Mouse (Mus musculus) granulocyte monocyte progenitor cell, adult 5-6 weeks (primary cell): ENCODE measurements at regions not wholly inside any gene's neighbourhood (a gene's known extent, or its start where the extent isn't known, plus 50 kb on each side); places are given as distances from the start of the nearest gene placed in this dataset.

Experiments
- ATAC-seq: replicated peaks from 2 replicates; pipeline ENCODE4 v1.8.0; 2016; ENCODE audit warnings: mild to moderate bottlenecking, moderate TSS enrichment, inconsistent platforms; ENCODE audit not compliant: poor library complexity, severe bottlenecking

DNA sequence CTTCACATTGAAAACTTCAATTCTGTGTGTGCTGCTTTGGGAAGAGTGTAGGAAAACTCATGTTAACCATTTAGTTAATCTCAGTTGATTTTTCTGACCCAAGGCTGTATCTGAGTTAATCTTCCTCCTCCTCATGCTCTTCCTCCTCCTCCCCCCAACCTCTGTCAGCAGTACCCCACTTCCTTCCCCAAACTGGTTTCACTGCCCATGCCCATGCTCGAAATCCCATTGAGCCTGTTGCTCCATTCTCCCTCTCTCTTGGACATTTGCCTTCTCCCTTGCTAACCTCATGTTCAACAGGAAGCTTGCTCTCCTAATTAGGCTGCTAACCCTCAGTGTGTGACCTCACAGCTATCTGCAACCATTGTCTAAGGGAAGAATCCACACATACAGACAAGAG lies 203.8 kb downstream of the Rsl24d1 start:
- peak; percentile 99 for ATAC-seq

DNA sequence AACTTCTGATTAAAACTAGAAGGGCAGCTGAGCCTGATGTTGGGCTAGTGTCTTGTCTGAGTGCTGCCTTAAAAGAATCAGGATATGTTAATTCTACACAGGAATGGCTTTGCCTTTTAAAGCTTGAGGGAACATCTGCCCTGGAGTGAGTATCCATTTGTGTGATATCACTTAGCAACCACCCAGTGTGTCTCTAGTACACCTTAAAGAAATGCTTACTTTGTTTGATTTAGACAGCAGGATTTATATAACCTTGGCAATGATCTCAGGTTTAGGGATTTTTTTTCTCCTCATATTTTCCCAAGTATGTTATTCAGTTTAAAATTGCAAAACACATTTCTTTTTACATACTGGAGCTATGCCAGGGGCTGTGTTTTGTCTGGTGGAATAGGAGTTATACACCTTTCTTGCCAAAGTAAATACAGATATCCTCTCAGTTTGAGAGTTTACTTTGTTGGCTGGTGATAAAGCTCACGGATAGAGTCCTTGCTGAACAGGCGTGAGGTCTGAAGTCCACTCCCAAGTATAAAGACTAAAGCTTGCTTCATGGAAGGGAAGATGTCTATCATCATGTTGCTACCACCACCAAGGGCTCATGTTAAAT lies 206.6 kb downstream of the Rsl24d1 start:
- ATAC-seq: no peak

DNA sequence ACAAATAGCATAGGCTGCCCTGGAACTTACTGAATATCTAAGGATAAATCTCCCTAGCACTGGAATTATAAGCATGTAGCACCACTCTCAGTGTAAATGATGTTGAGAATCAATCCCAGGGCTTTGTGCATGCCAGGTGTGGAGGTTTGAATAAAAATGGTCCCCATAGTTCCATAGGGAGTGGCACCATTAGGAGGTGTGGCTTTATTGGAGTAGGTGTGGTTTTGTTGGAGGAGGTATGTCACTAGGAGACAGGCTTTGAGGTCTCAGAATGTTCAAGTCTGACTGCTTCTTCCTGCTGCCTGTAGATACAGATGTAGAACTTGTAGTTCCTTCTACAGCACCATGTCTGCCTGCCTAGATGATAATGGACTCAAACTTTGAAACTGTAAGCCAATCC lies 217.8 kb downstream of the Rsl24d1 start:
- no peak for ATAC-seq

DNA sequence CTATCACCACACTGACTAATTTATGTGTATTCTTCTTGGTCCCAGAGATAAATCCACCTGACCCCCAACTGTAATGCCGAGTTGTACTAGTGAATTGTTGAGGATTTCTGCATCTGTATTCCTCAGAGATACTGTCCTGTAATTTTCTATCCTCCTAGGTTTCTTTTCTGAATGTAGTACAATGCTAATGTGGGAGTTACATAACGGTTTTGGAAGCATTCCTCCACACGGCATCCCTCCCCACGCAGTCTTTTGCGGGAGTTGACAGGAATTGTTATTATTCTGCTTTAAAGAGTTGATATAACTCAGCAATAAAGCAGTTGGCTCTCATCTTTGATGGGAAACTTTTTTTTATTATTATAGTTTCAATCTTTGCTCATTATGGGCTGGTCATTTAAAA lies 222.8 kb downstream of the Rsl24d1 start:
- ATAC-seq: no peak

DNA sequence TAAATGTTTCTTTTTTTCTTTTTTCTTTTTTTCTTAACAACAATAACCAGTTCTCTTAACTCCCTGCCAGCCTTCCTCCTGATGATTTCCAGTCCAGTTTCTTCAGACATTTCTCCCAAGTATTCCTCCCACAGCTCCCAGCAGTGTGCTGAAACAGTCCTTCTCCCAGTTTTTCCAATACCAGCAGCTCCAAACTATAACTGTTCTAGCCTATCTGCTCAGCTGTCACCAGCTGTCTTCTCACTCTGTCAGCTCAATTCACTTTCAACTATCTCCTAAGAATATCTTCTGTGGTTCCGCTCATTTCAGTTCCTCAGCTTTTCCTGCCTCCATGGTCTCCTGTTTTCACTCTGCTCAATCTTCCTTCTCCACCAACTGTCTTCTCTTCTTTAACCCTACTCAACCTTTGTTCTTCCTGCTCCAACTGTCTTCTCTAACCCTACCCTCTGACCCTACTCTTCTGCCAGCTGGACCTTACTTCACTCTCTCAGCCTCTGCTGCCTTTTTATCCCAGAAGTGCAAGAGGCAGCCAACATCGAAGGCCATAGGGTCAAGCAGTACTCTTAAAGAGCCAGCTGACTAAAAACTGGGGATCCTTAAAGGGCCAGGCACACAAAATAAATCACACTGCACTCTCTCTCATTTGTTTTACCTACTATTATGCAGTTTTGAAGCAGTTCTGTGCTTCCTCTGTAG lies 224.0 kb downstream of the Rsl24d1 start:
- ATAC-seq: no peak

DNA sequence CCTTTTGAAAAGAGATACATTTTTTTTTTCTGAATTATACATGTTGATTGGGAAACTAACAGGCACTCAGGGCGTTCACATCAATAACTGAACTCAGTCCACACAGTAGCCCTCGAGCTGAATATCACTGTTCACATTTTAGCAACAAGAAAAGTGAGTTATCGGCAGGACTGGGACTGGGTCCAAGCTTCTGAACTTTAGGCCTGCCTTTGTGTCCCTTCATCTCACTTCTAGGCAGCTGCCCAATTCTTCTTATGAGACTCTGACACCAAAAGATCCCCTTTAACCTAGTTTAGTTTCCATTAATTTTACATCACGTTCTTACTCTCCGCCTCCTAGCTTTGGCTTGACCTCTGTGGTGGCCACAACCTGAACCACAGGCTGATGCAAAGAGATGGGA lies 242.7 kb downstream of the Rsl24d1 start:
- no peak for ATAC-seq

DNA sequence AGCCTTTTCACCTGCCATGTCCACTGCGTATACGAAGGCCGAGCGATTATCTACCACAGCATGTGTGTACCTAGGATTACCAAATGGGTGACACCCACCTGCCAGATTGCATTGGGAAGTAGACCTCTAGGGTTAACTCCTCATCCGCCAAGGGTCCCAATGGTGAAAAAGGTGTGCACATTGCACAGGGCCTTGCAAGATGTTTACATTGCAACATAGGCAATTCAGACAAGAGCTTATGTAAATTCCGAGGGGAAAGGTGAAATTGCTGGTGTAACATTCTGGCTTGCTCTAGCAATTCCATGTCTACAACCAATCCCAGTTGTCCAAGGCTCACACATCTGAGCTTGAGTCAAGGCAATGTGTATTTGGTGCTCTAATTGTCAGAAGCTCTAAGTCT lies 245.7 kb downstream of the Rsl24d1 start:
- ATAC-seq: no peak

DNA sequence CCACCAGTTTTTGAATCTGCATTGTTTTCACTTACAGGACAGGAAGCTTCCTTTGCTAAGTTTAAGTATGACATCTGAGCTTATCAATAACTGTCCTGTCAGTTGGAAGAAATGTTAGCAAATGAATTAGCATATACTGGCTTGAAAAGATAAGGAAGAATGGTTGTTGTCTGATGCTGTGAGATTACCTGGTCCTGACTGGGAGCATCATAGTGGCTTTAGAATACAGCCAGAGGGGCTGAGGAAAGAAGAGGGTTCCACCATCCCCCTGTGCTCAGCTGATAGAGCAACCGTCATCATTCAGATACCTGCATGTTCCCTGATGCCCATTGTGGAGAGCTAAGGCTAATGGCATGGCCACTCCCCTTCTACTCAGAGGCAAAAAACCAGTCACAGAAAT lies 267.5 kb downstream of the Rsl24d1 start:
- no peak for ATAC-seq

DNA sequence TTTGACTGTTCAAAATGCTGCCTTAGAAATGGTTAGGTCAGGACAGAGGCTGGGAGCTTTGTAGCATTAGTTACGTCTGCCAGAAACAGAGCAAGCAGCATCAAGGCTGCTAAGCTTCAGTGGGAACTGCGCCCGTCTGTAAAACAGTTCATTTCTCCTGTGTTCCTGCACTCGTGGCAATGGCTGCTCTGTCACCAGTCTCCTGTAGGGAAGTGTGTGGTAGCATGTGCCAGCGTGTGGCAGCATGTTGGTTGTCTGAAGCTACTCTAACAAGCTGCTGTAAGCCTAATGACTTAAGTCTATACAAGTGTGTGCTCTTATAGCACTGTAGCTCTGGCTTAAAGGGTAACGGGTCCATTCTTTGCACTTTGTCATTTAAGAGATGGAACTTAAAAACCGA lies 278.8 kb downstream of the Rsl24d1 start:
- ATAC-seq: no peak

DNA sequence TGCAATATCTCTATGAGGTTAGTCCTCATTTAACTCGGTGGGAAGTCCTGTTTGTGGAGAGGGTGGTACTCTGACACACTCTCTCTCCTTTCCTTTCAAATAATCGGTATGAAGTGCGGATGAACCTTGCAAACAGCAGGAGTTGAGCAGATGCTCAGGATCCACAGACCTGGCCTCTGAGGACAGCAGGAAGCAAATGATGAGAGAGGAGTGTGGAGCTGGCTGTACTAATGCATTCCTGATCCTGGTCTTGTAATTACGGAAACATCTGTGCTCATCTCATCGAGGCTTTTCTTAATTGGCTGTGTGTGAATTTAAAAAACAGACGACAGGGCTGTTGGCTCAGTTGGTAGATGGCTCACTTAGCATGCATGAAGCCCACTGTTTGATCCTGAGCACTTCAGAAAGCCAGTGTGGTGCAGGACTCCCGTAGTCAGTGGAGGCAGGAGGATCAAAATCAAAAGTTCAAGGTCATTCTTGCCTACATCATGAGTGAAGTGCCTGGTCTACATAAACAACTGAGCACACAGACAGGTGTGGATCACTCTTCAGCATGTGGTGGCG lies 300.2 kb downstream of the Rsl24d1 start:
- ATAC-seq: no peak

DNA sequence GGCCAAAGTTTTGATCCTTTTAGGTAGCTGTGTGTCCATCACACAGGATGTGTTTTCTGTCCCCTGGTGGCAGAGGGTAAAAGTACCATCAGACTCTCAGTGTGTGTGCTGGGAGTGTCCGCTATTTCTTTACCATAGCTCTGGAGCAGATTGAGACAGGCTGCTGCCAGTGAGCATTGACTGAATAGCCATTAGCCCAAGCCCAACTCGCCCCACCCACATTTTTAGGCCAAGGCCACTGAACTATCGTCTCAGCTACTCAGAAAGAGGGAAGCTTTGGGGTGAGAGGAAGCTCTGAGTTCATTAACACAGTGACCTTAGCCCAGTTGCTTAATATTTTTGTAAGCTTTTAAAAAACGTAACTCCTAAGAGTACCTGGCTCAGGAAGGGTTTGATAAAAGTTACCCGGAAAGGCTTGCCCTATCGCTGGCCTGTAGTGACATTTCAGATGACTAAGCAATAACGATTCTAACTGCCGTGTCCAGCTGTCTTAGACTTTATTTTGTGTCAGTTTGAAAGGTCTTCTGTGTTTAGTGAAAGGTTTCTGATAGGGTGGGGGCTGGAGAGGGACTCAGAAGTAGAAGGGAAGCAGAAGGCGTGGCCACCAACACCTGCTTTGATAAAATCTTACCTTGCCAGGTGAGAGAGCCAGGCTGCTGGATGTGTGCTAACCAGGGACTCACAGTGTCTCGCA lies 303.0 kb downstream of the Rsl24d1 start:
- peak; percentile 25; the same call in 1 of the 2 replicates for ATAC-seq
